Mouse (Mus musculus) gastrocnemius, adult 2 months (tissue): ENCODE results near the gene E2f3. TPM values are rescaled to one million over a fixed set of nuclear protein-coding genes. Genes with fewer than 3 reads are reported as not detected.

Experiments
- DNase-seq: peaks from one replicate; pipeline ENCODE4 v3.0.0; 2022
- H3K27ac ChIP-seq: fragments of 200-600 bp; 2 replicates; pipeline ENCODE4 v1.8.1; 2022; ENCODE audit warnings: mild to moderate bottlenecking
- H3K4me3 ChIP-seq: fragments of 200-600 bp; 2 replicates; pipeline ENCODE4 v1.8.1; 2022; ENCODE audit warnings: mild to moderate bottlenecking, moderate library complexity
- CTCF ChIP-seq: fragments of 200-600 bp; IDR thresholded peaks from 2 replicates; pipeline ENCODE4 v1.8.1; 2022; ENCODE audit warnings: antibody characterized with exemption, mild to moderate bottlenecking, moderate library complexity
- intact Hi-C: fragments of 180-260 bp; cut with DNase I; formaldehyde crosslinking; loops from one replicate; pipeline ENCODE4 v1.15.1; 2025
- total RNA-seq, 2 experiments: library from RNA; stranded (reverse); gene quantifications; 2 replicates each; pipeline ENCODE4 v1.2.3; 2021

Gene E2f3
- total RNA-seq, 2 experiments from 2014 or later: 9.6 to 10.8 TPM

DNA sequence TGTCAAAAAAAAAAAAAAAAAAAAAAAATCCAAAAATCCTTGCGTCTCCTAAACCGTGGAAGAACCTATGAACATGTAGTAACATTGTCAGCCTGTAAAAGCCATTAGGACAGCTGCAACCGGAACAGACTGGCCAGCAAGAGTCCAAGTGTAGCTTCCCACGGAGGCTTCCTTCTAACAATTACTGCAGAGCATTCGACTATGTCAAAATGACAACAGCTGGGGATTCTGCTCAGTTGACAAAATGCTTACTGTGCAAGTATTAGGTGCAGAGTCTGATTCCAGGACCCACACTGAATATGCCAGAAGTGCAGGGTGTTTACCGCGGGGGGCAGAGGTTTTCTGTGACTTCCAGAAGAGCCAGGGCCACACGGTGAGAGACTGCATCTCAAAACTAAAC, 41.4 kb downstream of the E2f3 start:
- Histone ChIP-seq H3K4me3 (no peak overlapping the region), H3K27ac (no peak overlapping the region)
- intact Hi-C loops: no loop called here
- no peak for TF ChIP-seq CTCF
- no peak for DNase-seq

- no peak for DNase-seq
- no peak overlapping the region for H3K4me3 ChIP-seq
- no peak for TF ChIP-seq CTCF
- H3K27ac ChIP-seq: peak overlapping the region; percentile 20; the same call in 1 of the 2 replicates
- intact Hi-C loops: no loop called here
Observed at GRCm38 (mm10) chr13:29943541-29944039, 42.3 kb downstream of the E2f3 start.

- intact Hi-C loops: no loop called here
- TF ChIP-seq CTCF: no peak
Observed at GRCm38 (mm10) chr13:29940071-29940470, 45.8 kb downstream of the E2f3 start.

GRCm38 (mm10) chr13:29939399-29939798, 46.5 kb downstream of the E2f3 start:
- Histone ChIP-seq H3K4me3 (no peak overlapping the region), H3K27ac (0 out of 2 replicates have a peak overlapping the region, but pooled peaks have one; percentile 35)
- no peak for TF ChIP-seq CTCF
- intact Hi-C loops: loop anchor here (5.0 kb wide), 1 partner anchor 33 kb away; no protein-coding TSS in a partner anchor
- no peak for DNase-seq

More at GRCm38 (mm10) chr13:29940071-29940470, 45.8 kb downstream of the E2f3 start:
- Histone ChIP-seq H3K4me3 (no peak overlapping the region), H3K27ac (0 out of 2 replicates have a peak overlapping the region, but pooled peaks have one; percentile 35)
- DNase-seq: no peak

GRCm38 (mm10) chr13:29938776-29939175, 47.1 kb downstream of the E2f3 start:
- intact Hi-C loops: loop anchor here (5.0 kb wide), 1 partner anchor 34 kb away; no protein-coding TSS in a partner anchor
- TF ChIP-seq CTCF: no peak
- peak; percentile 26 for DNase-seq
- Histone ChIP-seq H3K4me3 (no peak overlapping the region), H3K27ac (no peak overlapping the region)

DNA sequence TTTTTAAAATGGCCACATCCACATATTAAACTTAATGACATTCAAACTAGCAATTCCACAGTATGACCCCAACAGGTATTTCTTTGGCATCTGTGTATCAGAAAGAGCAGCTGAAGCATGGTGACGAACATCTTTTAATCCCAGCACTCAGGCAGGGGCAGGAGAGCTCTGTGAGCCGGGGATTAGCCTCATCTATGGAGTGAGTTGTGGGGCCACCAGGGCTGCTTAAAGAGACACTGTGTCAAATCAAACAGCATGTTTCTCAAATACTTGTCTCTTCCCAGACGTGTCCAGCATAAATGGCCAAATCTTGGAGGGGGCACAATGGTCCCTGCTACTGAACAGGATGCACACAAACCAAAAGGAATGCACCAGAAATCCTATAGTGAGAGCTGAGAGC, 59.7 kb downstream of the E2f3 start:
- no peak for TF ChIP-seq CTCF
- intact Hi-C loops: no loop called here
- H3K4me3 ChIP-seq: no peak overlapping the region
- no peak overlapping the region for H3K27ac ChIP-seq
- no peak for DNase-seq

DNA sequence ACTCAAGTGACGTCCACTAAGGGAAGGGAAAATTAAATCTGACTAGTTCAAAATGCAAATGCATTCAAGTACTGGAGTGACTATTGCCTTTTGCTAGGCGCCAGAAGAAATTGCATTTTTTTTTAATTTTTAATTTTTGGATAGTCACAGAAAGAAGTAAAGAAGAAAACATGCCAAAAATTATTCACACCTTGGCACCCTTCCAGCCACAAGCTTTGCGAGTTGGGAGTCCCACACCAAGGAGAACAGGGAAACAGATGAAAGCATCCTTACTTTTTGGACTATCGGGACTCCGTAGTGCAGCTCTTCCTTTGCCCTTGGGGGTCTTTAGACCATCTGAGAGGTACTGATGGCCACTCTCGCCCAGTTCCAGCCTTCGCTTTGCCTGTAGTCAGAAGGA, 66.0 kb downstream of the E2f3 start:
- DNase-seq: no peak

GRCm38 (mm10) chr13:29916561-29916960, 69.3 kb downstream of the E2f3 start:
- intact Hi-C loops: no loop called here
- TF ChIP-seq CTCF: no peak
- no peak overlapping the region for H3K27ac ChIP-seq

More for the DNA sequence above, 66.0 kb downstream of the E2f3 start:
- H3K27ac ChIP-seq: no peak overlapping the region
- no peak overlapping the region for H3K4me3 ChIP-seq
- intact Hi-C loops: no loop called here
- no peak for TF ChIP-seq CTCF

DNA sequence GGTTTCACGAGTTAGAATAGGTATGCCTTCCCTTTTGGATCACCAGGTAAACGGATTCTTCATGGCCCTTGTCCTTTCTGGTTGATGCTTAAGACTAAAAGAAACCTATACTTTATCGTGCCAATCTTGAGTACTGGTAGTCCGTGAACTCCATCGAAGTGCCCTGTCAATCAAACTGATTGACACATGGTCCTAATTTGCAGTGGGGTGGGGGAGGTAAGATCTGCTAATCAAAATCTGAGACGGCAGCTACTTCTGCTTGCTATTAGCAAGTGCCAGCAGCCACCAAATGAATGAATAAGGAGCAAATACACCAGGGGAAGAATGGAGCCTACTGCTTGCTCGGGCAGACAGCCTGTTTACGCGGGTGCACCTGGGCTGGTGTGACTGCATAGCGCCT, 72.3 kb downstream of the E2f3 start:
- H3K27ac ChIP-seq: no peak overlapping the region
- no peak for TF ChIP-seq CTCF
- intact Hi-C loops: no loop called here

More at GRCm38 (mm10) chr13:29916561-29916960, 69.3 kb downstream of the E2f3 start:
- H3K4me3 ChIP-seq: no peak overlapping the region
- DNase-seq: no peak

GRCm38 (mm10) chr13:29913061-29913460, 72.8 kb downstream of the E2f3 start:
- Histone ChIP-seq H3K27ac (no peak overlapping the region), H3K4me3 (no peak overlapping the region)
- no peak for TF ChIP-seq CTCF
- no peak for DNase-seq
- intact Hi-C loops: no loop called here

More for the DNA sequence above, 72.3 kb downstream of the E2f3 start:
- no peak overlapping the region for H3K4me3 ChIP-seq
- DNase-seq: no peak

DNA sequence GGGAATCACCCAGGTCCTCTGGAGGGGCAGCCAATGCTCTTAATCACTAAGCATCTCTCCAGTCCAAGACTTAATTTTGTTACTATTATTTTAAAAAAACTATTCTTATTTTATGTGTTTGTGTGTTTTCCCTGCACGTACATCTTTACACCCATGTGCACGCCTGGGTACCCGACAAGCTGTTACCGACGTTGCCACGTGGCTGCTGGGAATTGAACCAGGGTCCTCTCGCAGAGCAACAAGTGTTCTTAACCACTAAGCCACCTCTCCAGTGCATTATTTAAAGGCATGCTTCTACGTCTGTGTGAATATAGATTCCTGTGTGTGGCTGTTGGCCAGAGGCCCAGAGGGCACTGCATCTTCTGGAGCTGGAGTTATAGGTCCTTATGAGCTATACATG, 73.6 kb downstream of the E2f3 start:
- DNase-seq: no peak
- Histone ChIP-seq H3K27ac (no peak overlapping the region), H3K4me3 (no peak overlapping the region)
- intact Hi-C loops: no loop called here
- TF ChIP-seq CTCF: no peak

DNA sequence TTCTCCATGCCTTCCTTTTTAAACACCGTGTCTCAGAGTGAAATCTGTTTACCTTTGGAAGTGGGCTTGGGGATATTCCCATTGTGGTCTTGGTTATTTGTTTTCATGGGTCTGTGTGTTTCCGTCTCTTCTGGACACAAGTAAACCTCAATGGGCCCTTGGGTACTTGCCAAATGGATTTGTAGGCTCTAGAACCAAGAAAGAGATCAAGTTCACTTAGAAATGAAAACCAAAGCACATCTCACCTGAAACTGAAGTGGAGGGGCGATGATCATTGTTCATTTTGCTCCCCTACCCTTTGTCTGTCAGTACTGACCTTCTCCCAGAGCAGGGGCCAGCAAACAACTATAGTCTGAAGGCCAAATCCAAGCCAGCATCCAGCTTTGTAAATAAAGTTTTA, 74.7 kb downstream of the E2f3 start:
- intact Hi-C loops: no loop called here
- DNase-seq: no peak
- Histone ChIP-seq H3K4me3 (no peak overlapping the region), H3K27ac (no peak overlapping the region)
- TF ChIP-seq CTCF: no peak

DNA sequence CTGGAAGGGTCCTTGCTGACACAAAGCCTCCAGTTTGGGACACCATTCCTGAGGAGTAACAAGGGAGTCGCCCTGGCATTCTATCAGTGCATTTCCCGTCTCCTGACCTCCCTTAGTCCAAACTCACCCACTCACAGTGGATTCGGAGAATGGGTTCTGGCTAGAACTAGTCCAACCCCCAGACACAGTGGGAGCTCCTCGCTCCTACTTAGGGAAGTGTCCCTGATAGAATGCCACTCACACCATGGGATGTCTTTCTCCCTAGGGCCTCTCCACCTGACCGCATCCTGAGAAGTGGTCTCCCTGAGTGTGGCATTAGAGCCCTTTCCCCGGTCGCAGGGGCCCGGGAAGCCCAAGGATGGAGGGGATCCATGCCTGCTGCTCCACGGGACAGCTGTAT, 77.4 kb downstream of the E2f3 start:
- TF ChIP-seq CTCF: no peak
- intact Hi-C loops: no loop called here
- H3K27ac ChIP-seq: no peak overlapping the region
- H3K4me3 ChIP-seq: no peak overlapping the region
- no peak for DNase-seq

GRCm38 (mm10) chr13:29907995-29908394, 77.9 kb downstream of the E2f3 start:
- no peak for TF ChIP-seq CTCF
- DNase-seq: no peak
- intact Hi-C loops: no loop called here
- no peak overlapping the region for H3K4me3 ChIP-seq
- no peak overlapping the region for H3K27ac ChIP-seq

GRCm38 (mm10) chr13:29906734-29907133, 79.1 kb downstream of the E2f3 start:
- no peak for DNase-seq
- H3K27ac ChIP-seq: no peak overlapping the region
- TF ChIP-seq CTCF: no peak
- intact Hi-C loops: no loop called here
- no peak overlapping the region for H3K4me3 ChIP-seq
